Mouse (Mus musculus): ENCODE data around the gene Nars2.

The Nars2 gene

DNA sequence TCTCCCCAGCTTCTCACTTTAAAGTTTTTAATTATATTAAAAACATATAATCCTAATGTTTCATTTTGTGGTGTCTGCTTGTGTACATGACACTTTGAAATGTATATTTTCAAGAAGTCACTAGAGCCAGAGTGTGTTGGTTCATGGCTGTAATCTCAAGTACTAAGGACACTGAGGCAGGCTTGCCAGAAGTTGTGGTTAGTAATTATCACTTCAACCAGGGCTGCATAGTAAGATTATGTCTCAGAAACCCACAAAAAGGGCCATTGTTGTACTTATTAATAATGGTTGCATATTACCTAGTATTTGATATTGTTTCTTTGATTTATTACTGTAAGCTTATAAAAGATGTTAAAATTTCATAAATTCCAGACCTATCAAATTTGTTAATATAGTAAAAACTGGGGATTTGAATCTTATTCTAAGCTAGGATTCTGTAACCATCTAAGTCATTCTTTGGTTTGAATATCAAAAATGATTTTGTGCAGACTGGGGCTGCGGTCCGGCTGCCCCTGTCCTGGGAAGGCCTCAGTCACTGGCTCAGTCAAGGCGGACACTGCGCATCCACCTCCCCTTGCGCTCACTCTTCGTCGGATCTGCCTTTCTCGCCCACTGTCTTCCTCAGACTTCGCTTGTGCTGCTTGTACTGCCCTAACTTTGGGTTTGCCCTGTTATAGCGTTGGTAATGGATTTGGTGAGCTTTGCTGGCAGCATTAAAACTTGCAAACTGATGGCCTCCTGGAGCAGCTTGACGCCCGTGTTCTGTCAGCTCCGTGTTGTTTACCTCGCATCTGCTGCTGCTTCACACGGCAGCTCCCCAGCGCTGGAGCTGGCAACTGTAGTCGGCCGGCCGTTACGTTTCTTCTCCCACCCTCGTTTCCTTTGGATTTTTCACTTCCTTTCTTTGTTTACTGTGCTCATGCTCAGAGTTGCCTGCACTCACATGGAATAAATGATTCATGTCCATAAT is 20.0 kb downstream of the Nars2 start:
- no peak for DNase-seq (ENCODE audit: low read depth, low spot score)

DNA sequence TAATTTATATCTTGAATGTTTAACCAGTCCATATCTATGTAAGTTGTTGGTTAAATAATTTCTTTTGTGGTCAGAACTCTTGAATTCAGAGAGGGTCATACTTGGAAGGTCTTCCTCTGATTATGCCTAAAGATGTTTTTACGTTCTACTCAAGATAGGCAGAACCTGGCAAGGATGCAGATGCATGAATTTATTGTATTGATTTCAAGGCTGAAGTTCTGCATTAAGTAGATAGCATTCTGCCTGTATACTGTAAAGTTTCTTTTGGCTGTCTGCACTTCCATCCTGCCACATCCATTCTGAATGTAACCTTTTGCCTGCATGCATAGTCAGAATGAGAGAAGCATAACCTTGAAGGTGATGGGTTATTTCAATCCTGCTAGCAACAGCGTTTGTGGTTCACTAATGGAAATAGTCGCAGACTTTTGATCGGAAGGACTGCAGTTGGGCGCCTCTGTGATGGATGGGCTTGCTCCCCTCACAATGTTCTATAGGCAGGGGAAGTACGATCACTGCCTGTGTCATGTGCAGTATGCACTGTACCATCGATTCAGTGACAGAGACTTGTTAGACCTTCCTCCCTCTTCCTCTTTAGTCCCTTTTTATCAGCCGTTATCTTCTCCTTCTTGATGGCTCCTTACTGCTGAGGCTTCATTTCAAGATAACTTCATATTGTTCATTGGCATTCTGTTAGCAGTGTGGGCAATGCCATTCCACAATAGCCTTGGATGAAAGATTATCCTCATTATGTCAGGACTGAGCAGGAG is 21.0 kb downstream of the Nars2 start:
- no peak for DNase-seq (ENCODE audit: low read depth, low spot score)

- no peak for DNase-seq (ENCODE audit: low read depth, low spot score)
Observed at GRCm38 (mm10) chr7:96975914-96976313, 24.6 kb downstream of the Nars2 start.

DNA sequence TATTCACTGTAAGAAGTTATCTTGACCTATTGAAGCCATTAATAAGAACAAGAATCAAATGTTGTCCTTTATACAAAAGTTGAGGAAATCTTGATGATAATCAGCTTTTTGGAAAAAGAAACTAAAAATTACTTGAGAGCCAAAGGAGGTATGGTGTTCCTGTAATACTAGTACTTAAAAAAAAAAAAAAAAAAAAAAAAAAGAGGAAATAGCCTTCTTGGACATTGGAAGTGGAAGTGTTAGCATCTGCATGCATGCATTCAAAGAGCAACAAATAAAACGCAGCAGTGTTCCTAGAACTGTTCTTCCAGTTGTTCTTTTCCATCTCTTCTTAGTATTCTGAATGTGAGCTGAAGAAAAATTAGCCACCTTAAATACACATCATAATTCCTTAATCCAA is 25.9 kb downstream of the Nars2 start:
- no peak for DNase-seq (ENCODE audit: low read depth, low spot score)

DNA sequence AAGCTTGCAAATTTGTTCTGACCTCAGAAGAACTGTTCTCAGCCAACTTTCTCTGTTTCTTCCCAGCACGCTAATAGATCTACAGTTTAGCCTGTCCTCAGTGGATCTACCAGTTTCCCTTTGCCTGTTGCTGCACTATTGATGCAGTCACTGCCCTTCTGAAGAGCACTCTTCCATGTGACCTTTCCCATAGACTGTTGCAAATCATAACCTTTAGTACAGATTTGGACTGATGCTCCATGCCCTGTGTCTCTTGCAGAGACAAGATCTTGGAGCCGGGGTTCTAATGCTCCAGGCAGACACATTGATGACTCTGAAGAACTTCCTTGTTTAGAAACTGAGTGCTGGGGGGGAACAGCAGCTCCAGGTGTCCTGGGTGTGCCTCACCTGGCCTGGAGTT is 30.1 kb downstream of the Nars2 start:
- DNase-seq (ENCODE audit: low read depth, low spot score): no peak

GRCm38 (mm10) chr7:96983660-96984347 is 32.5 kb downstream of the Nars2 start:
- DNase-seq (ENCODE audit: low read depth, low spot score): no peak

DNA sequence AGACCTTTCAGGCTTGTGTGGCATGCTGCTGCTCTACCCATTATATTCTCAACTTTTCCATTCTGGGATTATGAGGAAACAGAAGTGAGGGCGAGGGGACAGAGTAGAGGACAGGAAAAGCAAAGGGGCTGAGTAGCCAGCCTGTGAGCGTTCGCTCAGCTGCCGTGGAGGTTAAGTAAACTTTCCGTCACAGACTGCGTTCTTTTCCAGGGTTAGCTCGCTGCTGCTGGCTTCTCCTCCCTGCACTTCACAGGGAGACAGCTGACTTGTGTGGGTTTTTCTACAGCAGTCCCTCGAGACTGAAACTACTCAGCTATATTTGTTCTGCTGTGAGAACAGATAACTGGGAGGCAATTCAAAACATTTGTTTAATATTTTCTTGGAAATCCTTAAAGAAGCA is 34.5 kb downstream of the Nars2 start:
- no peak for DNase-seq (ENCODE audit: low read depth, low spot score)

- no peak for DNase-seq (ENCODE audit: low read depth, low spot score)
Observed at GRCm38 (mm10) chr7:96986795-96987445, 35.6 kb downstream of the Nars2 start.

DNA sequence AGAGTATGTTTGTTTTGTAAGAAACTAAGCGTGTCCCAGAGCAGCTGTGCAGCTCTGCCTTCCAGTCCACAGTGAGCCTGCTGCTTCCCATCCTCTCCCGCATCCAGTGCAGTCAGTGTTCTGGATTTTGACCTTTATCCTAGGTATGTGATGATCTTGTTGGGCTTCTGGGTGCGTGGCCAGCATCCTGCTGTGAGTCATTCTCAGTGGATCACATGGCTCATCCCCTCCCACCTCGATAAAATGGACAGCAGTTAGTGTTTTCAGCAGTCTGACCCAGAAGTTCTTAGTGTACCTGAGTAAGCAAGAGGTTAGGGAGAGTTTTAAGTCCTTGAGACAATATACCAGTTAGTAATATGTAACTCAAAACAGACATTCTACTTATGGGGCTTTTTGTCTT is 36.4 kb downstream of the Nars2 start:
- DNase-seq (ENCODE audit: low read depth, low spot score): no peak

GRCm38 (mm10) chr7:97012956-97013355 is 61.7 kb downstream of the Nars2 start:
- no peak for DNase-seq (ENCODE audit: low read depth, low spot score)

DNA sequence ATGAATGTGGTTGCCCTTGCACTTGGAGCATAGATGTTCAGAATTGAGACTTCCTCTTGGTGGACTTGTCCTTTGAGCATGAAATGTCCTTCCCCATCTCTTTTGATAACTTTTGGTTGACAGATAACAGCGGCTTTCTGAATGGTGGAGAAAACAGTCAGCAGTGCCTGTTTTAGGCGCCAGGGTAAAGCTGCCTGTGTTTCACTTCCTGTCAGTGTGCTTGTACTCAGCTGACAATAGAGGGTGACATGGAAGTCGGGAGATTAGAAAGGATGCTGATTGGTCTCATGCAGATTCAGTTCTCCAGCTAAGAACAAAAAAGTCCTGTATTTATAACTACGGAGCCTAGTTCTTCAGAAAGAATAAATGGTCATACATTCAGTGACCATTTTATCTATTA is 66.7 kb downstream of the Nars2 start:
- peak; percentile 20 for DNase-seq (ENCODE audit: low read depth, low spot score)

DNA sequence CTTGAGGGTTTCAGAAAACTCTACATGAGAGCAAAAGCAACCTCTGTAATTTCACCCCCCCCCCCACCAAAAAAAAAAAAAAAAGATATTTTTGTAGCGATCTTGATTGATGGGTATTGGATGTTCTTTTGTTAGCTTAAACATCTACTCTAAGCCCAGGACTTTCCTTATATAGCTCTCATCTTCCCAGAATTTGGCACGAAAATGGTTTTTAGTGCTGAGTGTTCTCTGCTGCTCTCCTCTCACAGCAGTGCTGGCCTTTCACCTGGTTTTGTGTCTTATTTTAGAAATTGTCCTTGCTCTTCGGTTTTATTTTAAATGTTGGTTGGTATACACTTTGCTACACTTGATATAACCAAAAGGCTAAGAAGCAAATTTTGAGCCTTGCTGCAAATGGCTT is 67.1 kb downstream of the Nars2 start:
- no peak for DNase-seq (ENCODE audit: low read depth, low spot score)

DNA sequence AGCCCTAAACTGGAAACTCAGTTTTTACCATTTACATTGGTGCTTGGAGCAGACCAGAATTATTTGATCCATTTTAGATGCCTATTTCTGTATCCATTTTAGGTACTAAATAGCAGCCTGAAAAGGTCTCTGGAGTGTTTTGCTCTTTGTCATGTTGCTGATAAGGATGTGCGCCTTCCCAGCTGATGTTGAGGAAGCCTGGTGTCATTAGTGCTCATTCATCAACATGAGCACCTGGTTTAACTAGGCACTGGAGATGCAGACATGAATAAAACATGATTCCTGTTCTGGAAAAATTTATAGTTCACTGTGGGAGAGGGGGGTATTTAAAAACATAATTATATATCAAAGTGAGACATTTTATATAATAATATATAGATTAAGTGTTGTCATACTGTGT is 68.0 kb downstream of the Nars2 start:
- no peak for DNase-seq (ENCODE audit: low read depth, low spot score)

DNA sequence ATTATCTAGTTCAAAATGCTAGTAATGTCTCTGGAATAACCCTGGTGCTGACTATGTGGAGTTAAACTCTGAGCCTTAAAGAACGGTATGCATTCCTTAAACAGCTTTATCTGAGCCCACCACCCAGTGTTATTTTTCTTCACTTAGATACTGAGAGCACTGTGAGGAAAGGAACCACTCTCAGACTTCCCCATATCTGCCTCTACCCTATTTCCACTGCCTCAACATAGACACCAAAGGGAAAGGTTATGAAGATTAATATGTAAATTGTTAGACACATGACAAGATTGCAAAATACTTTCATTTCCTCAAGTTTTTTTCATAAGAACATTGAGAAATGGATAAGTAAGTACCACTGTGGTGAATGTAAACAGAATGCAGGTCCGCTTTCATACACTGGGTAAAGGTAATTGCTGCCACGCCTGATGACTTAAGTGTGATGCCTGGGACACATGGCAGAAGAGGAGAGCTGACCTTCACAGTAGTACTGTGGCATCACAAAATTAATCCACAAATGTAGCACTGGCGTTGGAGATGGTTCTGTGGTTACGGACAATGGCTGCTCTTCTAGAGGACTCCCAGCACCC is 75.6 kb downstream of the Nars2 start:
- DNase-seq (ENCODE audit: low read depth, low spot score): no peak

DNA sequence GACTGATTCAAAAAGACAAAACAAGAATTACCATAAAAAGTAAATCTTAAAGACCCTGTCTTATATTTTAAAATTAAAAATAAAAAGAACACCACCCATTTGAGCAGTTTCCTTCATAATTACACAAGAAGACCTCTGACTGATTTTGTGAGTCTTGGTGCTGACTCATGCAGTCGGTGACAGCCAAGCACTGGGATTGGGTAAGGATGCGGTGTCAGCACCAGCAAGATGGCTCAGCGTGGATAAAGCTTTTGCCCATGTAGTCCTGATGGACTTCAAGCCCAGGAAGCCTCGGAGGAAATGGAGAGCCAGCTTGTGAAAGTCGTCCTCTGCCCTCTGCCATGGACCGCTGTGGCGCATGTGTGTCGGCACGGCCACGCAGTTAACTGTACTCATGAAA is 77.8 kb downstream of the Nars2 start:
- no peak for DNase-seq (ENCODE audit: low read depth, low spot score)

- no peak for DNase-seq (ENCODE audit: low read depth, low spot score)
Observed at GRCm38 (mm10) chr7:97032412-97032811, 81.1 kb downstream of the Nars2 start.

GRCm38 (mm10) chr7:97039641-97040040 is 88.3 kb downstream of the Nars2 start:
- DNase-seq (ENCODE audit: low read depth, low spot score): no peak

DNA sequence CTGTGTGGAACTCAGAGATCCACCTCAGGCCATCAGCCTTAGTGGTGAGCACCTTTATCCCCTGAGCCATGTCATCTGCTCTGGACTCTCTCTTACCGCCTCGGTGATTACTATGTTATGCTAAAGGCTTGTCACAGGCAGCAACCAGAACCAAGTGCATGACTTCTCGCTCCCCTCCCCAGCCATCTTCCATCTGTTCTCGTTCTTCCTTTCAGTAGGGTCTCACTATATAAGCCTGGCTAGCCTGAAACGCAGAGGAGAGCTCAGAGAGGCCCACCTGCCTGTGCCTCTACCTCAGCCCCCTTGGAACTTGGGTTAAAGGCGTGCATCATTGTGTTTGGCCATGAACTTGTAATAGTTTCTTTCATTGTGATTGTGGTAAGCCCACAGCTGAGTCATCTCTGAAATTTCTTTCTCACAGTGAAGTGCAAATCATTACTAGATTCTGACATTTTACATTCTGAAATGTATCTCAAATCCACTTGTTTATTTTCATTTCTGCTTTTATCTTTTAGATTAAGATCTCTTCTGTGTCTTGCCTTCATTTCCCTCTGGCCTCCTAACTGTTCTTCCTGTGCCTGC is 90.7 kb downstream of the Nars2 start:
- no peak for DNase-seq (ENCODE audit: low read depth, low spot score)

DNA sequence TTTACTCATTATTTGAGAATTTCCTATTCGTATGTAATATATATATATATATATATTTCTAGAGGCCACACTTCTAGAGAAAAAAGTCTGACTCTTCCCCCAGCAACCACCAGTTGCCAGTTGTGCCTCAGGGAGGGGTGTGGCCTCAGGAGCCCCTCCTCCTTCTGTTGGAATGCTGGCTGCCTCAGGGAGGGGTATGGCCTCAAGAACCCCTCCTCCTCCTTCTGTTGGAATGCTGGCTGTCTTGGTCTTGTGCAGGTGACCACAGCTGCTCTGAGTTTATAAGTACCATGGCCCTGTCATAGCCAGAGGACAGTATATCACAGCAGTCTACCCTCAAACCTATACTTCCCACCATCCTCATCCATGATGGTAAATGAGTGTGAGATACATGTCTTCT is 91.7 kb downstream of the Nars2 start:
- DNase-seq (ENCODE audit: low read depth, low spot score): no peak

DNA sequence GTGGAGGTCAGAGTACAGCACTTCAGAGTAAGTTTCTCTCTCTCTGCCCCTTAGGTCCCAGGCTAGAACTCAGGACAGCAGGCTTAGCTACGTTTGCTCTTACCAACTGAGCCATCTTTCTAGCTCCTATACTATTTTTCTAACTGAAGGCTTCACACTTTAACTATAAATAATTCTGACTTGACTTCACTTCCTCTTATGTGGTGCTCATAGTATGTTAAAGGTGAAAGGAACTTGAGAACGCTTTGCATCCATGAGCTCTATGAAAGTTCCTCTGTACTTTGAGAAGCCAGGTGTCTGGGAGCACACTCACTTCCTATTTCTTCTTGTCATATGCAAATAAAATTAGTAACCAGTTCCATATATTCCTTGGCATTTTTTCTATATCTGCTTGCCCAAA is 109.7 kb downstream of the Nars2 start:
- no peak for DNase-seq (ENCODE audit: low read depth, low spot score)

DNA sequence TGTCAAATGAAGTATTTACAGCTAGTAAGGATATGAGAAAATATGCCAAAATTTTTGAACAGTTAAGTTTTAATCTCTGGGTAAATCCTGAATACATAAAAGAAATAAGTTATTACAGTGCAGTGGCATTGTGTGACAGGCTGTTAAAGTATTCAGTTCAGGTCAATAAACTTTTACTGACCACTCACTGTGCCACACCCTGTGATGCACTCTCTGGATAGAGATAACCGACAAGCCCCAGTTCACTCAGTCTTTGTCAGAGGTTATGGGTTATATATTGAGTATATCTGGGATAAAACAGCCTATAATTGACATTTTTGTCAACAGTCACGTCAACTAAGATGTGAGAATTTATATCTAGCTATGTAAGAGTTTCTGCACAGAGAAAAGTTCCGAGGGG is 120.2 kb downstream of the Nars2 start:
- DNase-seq (ENCODE audit: low read depth, low spot score): no peak

All from CD4-positive, CD25-positive, alpha-beta regulatory T cell, adult 2 months (primary cell).